Mouse (Mus musculus) embryo, embryonic 9.5 days (tissue): ENCODE measurements around the gene Cep295nl.
"Not testable (repeated sequence)": the region's sequence is repeated elsewhere in the genome, so short reads cannot be mapped to it uniquely, and the experiment has no call there.

Source experiments
- DNase-seq: peaks from one replicate; pipeline ENCODE4 v3.0.0-alpha.2; 2017; ENCODE audit errors: extremely low spot score

Cep295nl gene

DNA sequence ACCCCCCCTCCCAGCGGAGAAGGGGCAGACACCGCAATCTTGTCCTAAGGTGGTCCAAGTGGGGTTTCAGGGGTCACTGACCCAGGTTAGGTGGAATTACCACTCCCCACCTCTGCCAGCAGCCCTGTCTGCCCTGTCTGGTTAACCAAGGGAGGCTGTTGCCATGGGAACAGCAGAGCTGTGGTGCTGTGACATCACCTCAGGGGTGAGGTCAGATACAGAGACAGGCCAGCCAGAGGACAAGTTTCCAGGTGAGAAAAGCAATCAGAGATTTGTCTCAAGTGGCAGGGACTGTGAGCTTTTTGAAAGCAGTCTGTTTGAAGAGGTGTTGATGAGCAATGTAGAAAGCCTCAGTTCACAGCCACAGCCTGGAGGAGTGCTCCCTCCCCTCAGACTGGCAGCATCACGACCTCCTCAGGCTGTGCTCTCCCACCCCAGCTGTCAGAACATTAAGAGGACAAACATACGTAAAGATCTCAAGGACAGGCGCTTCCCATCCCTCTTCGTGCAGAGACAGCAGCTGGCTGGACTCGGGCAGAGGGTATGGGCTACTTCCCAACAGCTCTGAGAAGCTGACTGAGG, at the start of gene Cep295nl:
Gene Cep295nl, minus strand, starts transcription at position 101 of the 582 bp plus-strand sequence.
- DNase-seq, result no peak

DNA sequence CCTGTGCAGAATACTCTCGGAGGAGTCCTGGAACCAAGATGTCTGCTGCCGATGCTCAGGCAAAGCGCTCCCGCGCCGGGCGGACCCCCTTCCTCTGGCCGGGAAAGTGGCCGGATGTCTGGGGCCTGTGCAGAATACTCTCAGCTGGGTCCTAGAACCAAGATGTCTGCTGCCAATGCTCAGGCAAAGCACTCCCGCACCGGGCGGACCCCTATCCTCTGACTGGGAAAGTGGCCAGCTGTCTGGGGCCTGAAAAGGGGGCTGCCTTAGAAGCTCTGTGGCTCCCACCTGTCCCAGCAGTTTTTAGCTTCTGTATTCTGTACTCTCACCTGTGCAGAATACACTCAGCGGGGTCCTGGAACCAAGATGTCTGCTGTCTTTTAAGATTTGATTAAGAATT, 45.5 kb upstream of the Cep295nl start:
- DNase-seq, result not testable (repeated sequence)

DNA sequence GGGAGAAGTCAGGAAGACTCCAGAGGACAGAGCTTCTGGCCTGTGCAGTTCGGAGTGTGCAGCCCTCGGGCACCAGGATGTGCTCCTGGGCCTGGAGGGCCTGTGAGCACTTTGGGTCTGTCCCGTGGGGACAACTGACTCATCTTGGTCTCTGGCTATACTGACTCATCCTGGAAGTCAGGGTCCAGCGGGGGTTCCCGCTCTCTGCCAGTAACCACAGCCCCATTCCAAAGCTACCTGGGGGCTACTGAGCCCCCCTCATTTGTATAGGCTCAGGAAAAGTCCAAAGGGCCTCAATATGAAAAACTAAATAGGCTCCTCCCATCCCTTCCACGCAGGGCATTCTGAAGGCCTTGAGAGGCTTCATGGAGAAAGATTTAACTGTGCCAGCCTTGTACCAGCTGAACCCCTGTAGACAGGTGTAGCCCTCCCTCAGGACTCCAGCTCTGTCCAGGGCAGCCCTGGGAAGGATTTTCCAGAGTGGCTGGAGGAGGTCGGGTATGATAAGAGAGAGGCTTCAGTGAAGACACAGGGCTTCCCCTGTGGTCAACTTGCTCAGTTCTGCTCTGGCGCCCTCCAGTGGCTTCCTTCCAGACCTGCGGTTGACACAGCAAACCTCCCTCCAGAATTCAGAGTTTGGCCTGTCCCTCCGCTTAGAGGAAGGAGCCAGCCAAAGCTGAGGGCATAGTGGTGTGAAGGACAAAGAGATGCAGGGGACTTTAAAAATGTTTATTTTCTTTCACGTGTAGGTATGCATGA, 37.1 kb upstream of the Cep295nl start:
- DNase-seq, result peak; percentile 82

DNA sequence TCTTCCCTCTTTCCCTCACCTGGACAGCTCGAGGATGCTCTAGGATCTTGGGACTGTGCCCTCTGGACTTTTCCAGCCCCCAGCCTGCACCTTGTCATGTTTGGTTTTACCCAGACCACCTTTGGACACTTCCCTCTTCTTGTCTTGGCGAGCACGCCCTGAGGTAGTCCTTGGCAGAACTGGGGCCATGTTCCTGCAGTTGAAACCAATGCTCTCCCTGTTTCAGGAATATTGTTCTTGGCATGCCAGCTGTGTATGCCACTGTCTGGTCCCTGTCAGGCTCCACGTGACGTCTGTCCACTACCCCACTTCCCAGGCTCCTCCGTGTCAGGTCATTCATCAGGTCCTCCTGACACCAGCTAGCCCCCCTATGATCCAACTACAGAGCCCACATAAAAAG, 36.4 kb upstream of the Cep295nl start:
- DNase-seq, result no peak

DNA sequence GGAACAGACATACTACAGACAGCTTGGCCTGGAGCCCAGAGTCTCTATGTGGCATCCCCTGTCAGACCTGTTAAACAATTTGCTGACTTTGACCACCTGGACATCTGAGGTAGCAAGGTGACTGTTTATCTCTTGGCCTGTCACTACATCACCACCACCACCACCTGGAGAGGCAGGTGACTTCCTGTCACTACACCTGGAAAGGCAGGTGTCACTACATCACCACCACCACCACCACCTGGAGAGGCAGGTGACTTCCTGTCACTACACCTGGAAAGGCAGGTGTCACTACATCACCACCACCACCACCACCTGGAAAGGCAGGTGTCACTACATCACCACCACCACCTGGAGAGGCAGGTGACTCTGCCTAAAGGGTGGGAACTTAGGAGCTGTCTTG, 34.0 kb upstream of the Cep295nl start:
- DNase-seq, result not testable (repeated sequence)

DNA sequence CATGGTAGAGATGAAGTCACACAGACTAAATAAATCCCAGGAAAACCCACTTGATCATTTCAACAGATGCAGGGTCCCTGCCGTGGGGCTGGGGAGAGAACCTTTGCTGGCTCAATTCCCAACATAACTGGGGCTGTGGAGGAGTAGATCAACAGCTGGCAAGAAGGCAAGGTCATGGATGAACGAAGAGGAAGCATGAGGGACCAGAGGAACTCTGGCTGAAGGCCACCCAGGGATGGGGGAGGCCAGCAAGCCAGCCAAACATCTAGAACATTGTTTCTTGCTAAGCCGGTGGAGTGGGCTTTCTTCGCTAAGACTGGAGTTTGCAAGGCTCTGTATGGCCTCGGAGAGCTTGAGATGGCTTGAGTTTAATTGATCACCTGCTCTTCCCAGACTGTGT, 33.6 kb upstream of the Cep295nl start:
- DNase-seq, result no peak

DNA sequence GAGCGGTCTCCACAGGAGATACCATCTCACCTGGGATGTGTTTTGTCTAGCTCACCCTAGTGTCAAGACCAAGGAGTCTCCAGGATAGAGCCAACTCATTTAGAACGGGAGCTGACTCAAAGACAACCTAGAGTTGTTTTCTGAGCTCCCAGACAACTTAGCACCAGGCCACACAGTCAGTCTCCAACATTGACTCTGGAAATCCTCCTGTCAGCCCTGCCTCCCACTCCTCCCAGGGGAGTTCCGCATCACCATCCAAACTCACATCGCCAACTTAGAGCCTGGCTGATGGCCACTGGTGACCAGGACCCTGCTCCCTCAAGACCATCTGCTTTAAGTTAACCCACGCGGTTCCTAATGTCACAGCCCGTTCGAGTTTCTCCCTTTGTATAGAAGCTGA, 33.2 kb upstream of the Cep295nl start:
- DNase-seq, result no peak

DNA sequence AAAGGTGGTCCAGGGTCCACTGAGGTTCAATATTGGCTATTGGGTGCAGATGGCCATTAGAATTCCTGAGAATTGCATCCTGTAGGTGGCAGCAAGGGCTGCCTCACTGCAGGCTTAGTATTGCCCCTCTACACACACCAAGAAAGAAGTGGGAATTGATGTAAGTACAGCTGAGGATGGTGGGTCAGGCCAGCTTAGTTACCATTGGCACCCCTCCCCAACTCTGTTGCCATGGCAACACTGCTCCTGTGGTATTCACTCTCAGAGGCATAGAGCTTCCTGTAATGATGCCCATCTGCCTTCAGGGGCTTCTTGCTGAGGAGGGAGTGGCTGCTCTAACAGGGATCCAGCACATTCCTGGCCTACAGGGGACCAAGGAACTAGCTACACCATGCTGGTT, 32.7 kb upstream of the Cep295nl start:
- DNase-seq, result no peak

DNA sequence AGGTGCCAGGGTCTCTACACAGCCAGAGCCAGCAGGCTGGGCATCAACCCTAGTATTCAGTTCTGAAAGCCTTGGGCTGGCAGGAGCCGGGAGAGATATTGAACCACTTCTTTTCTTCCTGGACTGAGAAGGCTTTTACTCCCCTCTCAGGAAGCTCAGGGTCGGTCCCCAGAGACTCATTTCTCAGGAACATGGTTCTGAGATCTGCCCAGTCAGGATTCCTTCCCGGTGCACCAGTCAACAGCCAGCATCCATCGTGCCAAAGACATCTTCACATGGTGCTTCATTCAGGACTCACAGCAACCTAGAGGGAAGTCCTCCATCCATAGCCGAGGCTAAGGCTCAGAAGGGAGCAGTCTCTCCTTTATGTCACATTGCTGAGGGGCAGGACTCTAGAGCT, 32.2 kb upstream of the Cep295nl start:
- DNase-seq, result no peak

DNA sequence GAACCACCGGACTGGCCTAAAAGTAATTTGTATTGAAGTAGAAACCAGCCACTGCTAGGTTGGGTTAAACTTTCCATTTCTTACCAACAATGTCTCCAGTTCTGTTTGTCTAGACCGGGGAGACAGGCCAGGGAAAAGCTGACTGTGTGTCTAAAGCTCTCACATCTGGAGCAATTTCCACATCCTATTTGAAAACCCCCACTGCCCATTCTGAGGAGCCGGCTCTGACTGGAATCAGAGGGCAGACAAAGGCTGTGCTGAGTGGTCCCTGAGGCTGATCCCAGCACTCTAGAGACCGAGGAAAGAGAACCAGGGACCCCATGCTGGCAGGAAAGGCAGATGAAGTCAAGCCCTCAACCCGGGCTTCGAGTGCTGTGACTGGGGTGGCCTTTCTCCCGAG, 30.3 kb upstream of the Cep295nl start:
- no peak for DNase-seq

DNA sequence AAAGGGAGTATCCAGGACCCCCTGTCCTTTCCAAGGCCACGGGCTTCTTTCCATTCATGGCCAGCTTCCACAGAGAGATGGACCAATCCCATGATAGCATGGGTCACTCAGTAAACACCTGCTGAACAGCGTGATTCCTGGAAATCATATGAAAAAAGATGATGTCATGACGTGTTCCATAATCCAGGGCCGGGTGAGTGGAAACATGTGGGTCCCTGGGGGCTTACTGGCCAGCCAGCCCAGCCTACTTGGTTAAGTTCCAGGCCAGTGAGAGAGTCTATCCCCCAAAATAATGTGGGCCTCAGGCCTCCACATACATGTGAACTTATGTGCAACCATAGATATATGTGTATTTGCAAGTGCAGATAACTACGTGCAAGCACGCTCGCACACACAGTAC, 29.6 kb upstream of the Cep295nl start:
- no peak for DNase-seq

DNA sequence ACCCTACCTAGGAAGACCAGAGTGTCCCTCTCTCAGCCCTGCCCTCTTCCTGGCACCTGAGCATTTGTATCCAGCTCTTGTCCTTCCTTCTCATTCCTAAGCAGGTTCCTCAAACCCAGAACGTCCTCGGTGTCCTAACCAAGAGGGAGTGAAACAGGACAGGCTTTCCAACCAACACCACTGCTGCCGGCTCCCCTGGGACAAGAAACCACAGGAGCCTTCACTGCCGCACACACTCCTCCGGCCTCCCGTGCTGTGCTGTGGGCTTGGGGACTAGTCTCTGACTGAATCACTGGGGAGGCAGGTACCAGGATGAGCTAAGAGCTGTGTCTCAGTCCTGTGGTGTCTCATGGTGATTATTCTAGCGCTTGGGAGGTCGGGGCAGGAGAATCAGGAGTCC, 27.4 kb upstream of the Cep295nl start:
- DNase-seq, result no peak

DNA sequence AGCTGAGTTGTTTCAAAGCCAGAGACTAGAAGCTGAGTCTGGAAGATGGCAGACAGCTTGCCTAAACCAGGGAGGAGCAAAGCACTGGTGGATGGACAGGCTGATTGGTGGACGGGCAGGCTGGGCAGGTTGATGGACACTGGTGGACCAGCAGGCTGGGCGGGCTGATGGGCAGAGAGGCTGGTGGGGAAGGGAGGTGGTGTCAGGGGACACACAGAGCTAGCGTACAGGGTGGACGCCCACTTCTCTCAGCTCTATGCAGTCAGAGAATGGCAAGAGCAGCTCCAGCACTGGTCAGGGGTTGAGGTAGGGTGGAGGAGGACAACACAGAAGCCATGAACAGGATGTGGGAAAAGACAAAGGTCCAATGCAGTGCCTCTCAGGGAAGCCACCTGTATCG, 27.0 kb upstream of the Cep295nl start:
- no peak for DNase-seq

DNA sequence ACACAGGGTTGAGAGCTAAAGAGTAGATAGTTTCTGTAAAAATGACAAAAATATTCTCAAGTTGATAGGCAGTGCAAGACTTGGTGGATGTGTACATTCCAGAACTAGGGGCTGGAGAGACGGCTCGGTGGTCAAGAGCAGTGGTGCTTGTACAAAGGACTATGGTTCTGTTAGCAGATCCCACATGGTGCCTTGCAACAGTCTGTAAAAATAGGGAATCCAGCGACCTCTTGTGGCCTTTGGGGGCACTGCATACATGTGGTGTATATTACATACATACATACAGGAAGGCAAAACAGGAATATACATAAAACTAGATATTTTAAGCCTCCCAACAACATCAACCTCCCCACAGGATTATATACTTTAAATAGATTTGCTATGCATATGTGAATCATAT, 26.0 kb upstream of the Cep295nl start:
- no peak for DNase-seq

DNA sequence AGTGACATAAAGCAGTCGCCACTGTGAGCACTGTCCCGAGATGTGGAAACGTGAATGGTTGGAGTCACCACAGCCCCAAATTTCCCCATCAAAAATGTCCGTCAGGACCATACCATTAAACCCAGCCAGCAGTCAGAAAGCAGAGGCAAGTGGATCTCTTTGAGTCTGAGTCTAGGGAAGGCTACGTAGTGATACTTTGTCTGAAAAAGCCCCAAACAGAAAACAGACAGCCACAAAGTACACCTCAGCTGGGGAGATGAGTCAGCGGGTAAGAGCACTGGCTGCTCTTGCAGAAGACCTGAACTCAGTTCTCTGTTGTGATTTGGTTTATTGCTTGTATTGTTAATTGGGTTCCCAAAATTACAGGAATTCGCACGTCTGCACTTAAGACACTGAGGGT, 24.3 kb upstream of the Cep295nl start:
- no peak for DNase-seq

DNA sequence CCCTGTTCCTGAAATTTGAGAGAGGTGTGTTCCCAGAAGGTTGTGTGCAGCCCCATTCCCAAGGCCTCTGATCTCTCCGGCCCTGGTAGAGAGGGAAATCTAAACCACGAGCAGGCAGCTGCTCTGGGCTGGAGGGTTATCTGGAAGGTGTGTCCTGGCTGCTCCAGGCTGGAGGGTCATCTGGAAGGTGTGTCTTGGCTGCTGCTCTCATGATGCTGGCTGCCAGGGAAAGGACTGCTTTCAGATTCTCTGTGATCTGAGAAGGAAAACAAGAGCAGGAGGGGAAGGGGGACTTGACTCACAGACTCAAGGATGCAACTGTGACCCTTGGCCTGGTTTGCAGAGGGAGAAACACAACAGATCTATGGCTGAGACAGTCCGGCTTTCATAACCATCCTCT, 23.8 kb upstream of the Cep295nl start:
- DNase-seq, result no peak

DNA sequence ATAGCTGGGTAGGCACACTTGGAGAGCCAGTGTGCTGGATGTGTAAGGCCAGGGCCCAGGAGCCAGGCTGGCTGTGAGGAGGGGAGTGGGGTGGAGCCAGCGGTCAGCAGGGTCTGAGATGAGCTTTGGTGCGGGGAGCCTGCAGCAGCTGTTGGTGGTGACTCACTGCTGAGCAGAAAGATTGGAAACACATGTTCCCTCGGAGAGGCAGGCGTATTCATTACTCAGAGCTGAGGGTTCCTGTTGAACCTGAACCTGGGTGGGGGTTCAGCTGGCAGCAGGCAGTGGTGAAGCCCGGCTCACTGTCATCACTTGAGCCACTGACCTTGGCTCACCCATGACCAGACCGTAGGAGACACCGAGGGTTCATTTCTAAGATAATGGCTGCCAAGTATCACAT, 22.9 kb upstream of the Cep295nl start:
- peak; percentile 55 for DNase-seq

DNA sequence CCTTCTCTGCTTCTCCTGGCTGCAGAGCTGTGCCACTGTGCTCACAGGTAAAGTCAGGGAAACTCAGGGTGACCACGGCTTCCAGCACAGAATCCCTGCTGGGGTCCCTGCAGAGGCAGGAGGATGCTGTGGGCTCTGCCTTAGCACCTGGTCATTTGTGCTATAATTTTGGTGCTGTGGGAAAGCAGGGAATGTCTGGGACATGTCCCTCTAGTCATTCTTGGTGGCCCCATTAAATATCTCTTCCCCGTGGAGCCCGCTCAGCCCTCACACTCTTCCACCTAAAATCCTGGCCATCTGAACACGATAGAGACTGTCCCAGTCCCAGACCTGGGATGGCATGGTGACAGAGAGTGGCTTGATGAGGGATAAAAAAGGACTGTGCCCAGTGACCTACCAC, 21.7 kb upstream of the Cep295nl start:
- DNase-seq, result no peak

DNA sequence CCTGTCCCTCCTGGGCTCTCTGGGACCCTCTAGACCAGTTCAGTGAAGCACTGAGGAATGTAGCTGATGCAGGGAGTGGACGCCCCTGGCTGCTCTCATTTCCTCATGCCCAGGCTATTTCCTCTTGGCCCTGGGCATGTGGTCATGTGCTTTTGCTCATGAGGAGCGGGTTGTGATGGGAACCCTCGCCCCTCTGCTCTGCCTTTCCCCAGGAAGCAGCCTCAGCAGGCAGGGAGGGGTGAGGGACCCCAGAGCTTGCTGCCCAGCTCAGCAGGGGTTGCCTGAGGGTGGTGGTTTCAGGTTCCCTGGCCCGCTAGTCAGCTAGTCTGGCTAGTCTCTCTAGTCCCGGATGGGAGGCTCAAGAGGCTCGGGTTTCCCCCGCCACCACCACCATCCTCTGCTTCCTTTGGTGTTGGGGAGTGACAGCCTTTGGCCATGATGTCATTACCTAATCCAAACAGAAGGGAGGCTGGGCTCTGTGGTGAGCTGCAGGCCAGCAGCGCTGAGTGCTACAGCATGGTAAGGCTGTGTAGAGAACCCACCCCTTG, 20.7 kb upstream of the Cep295nl start:
- peak; percentile 76 for DNase-seq

DNA sequence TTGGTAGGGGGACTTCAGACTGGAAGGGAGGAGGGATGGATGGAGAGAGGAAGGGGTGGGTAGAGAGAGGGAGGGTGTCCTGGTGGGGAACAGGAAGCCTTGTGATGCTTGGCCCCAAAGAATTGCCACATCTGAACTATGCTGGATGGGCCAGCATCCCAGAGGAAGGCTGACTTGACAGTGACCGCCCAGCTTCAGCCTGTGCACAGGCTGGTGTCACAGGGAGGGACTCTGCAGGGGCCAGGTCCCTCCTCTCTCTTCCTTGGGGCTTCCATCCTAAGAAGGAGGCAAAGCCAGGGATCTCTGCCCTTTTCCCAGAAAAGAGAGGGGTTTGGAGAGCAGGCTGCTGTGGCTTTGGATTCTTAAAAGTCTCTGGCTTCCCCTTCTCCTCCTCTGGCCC, 20.2 kb upstream of the Cep295nl start:
- no peak for DNase-seq

DNA sequence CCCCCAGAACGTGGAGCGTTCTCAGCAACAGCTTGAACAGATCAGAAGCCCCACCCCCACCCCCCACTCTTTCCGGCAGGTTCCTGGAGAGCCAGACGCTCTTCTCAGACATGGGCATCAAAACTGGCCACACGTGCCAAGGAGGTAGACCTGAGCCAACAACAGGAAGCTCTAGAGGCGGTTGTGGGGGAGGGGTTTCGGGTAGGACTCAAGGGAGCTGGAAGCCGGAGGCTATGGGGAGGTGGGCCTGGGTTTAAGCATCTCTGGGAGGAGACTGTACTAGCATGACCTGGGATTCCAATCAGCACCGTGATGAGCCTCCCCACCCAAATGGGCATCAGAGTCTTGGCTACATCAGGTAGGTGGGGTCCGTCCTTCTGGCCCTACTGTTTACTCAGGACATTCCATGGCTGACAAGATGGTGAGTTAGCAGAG, 18.6 kb upstream of the Cep295nl start:
- DNase-seq, result no peak

DNA sequence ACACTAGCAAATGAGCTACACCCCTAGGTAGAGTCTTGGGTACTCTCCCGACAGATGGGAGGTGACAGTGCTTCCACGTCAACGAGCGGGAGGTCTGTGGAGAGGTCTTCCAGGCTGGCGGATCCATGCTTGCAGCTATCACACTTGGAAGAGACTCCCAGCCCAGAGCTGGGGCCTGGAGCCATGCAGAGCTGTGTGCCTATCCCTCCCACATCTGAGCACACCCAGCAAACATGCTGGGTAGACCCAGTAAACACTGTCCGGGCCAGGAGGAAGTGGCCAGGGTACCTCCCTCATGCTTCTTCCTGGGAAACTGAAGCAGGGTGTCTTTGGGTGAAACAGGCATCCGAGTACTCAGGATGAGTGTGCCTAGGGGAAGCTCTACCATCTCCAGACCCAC, 18.2 kb upstream of the Cep295nl start:
- DNase-seq, result no peak

DNA sequence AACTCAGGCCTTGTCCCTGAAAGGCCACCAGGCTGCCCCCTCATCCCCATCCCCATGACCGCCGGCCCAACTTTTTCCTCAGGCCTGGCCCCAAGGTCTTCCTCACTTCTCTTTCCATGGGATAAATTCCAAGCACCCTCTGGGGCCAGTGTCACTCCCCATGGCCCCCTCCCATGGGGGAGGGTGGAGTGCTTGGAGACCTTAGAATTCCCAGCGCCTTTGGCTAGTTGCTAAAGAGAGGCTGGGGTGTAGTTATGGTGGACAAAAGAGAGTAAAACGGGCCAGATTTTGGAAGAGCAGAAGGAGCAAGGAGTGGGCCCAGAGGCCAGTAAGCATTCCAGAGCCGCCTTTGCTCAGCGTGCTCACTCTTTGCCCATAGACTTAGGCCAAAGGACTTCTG, 13.3 kb upstream of the Cep295nl start, which contains the start of gene Timp2:
Gene Timp2, minus strand, starts transcription at position 101 of the 400 bp plus-strand sequence.
- DNase-seq, result no peak
